Mouse (Mus musculus): Measurements from ENCODE around the gene Pnliprp2. TPM values are rescaled to one million over a fixed set of nuclear protein-coding genes. Genes with fewer than 3 reads are reported as not detected.
A peak's percentile ranks its signal among the peaks of the same experiment; 100 is the strongest.

Gene Pnliprp2
- polyA plus RNA-seq, 1 experiment from 2014 or later, result not detected

DNA sequence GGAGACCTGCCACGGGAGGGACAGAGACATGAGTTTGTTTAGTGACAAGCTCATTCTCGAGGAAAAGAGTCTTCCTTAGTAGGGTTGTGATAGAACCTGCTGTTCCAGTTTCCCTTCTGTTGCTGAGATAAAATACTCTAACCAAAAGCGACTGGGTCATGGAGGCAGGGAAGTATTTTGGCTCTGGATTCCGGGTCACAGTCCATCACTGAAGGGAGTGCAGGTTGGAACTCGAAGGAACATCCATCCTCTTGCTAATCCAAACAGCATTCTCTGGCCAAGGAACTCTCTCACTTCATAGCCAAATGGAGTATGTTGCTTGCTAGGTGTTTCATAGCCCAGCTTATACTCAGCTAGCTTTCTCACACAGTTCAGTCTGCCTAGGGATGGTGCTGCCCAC lies 16.9 kb downstream of the Pnliprp2 start:
- ATAC-seq (ENCODE audit: low read depth), result no peak
- H3K9me3 ChIP-seq (ENCODE audit: control insufficient read depth, low read length), result no peaks in the 10 kb centered on the region
- H3K36me3 ChIP-seq (ENCODE audit: control insufficient read depth, insufficient read depth, low read length), result no peaks in the 10 kb centered on the region
- no peak overlapping the region for H3K4me2 ChIP-seq (ENCODE audit: low read depth, low read length)
- no peaks in the 10 kb centered on the region for H3K27me3 ChIP-seq (ENCODE audit: control insufficient read depth, insufficient read depth, low read length)
- H3K4me1 ChIP-seq (ENCODE audit: control insufficient read depth, insufficient read depth, low read length), result peaks cover 2% of the 10 kb centered on the region; the same call in 1 of the 2 replicates
- 78% methylated on average over 5 of the region's 5 CpGs for WGBS
- H3K9ac ChIP-seq (replicated peaks; ENCODE audit: low read depth, low read length), result no peak overlapping the region
- H3K4me3 ChIP-seq (ENCODE audit: low read depth, low read length), result no peak overlapping the region
- no peak overlapping the region for H3K27ac ChIP-seq (ENCODE audit: low read depth, low read length)

- Histone ChIP-seq H3K36me3 (ENCODE audit: control insufficient read depth, insufficient read depth, low read length) (no peaks in the 10 kb centered on the region), H3K27me3 (ENCODE audit: control insufficient read depth, insufficient read depth, low read length) (no peaks in the 10 kb centered on the region), H3K4me2 (ENCODE audit: low read depth, low read length) (no peak overlapping the region), H3K4me1 (ENCODE audit: control insufficient read depth, insufficient read depth, low read length) (peaks cover 5% of the 10 kb centered on the region; the same call in 1 of the 2 replicates), H3K9ac (replicated peaks; ENCODE audit: low read depth, low read length) (no peak overlapping the region), H3K4me3 (ENCODE audit: low read depth, low read length) (no peak overlapping the region), H3K9me3 (ENCODE audit: control insufficient read depth, low read length) (no peaks in the 10 kb centered on the region), H3K27ac (ENCODE audit: low read depth, low read length) (no peak overlapping the region)
- ATAC-seq (ENCODE audit: low read depth), result no peak
- WGBS, result 39% methylated on average over 4 of the region's 4 CpGs
These were observed 22.0 kb downstream of the Pnliprp2 start for GRCm38 (mm10) chr19:58781566-58781965.

- Histone ChIP-seq H3K27ac (ENCODE audit: low read depth, low read length) (no peak overlapping the region), H3K9ac (replicated peaks; ENCODE audit: low read depth, low read length) (no peak overlapping the region), H3K36me3 (ENCODE audit: control insufficient read depth, insufficient read depth, low read length) (no peaks in the 10 kb centered on the region), H3K9me3 (ENCODE audit: control insufficient read depth, low read length) (no peaks in the 10 kb centered on the region), H3K4me1 (ENCODE audit: control insufficient read depth, insufficient read depth, low read length) (peaks cover 5% of the 10 kb centered on the region; the same call in 1 of the 2 replicates), H3K4me2 (ENCODE audit: low read depth, low read length) (no peak overlapping the region), H3K4me3 (ENCODE audit: low read depth, low read length) (no peak overlapping the region), H3K27me3 (ENCODE audit: control insufficient read depth, insufficient read depth, low read length) (no peaks in the 10 kb centered on the region)
- ATAC-seq (ENCODE audit: low read depth), result no peak
- WGBS, result 33% methylated on average over 7 of the region's 7 CpGs
These were observed 24.4 kb downstream of the Pnliprp2 start for GRCm38 (mm10) chr19:58783938-58784337.

DNA sequence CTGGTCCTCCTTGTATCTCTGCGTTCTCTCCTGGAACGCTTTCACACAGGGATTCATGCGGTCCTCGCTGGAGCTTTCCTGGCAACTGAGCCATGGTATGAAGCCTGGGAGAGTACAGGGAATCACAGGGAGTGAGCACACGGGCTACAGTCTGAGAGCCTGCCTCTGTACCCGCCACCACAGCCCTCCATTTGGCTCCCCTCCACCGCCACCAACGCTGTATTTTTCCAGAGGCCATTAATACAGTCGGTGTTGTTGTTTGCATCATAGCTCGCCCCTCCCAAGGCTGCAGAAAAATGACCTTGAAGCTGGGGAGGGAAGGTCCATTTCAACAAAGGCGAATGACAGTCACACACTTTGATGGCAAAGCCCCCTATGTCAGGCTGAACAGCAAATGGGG lies 29.7 kb downstream of the Pnliprp2 start:
- Histone ChIP-seq H3K36me3 (ENCODE audit: control insufficient read depth, insufficient read depth, low read length) (no peaks in the 10 kb centered on the region), H3K4me1 (ENCODE audit: control insufficient read depth, insufficient read depth, low read length) (0 out of 2 replicates have a peak, but pooled peaks cover 5% of the 10 kb centered on the region), H3K4me2 (ENCODE audit: low read depth, low read length) (no peak overlapping the region), H3K9ac (replicated peaks; ENCODE audit: low read depth, low read length) (no peak overlapping the region), H3K27ac (ENCODE audit: low read depth, low read length) (peak overlapping the region; percentile 62; the same call in 1 of the 2 replicates), H3K27me3 (ENCODE audit: control insufficient read depth, insufficient read depth, low read length) (no peaks in the 10 kb centered on the region), H3K9me3 (ENCODE audit: control insufficient read depth, low read length) (no peaks in the 10 kb centered on the region), H3K4me3 (ENCODE audit: low read depth, low read length) (no peak overlapping the region)
- peak; percentile 80 for ATAC-seq (ENCODE audit: low read depth)
- WGBS, result 53% methylated on average over 11 of the region's 11 CpGs

- Histone ChIP-seq H3K9ac (replicated peaks; ENCODE audit: low read depth, low read length) (no peak within 1 kb of the TSS), H3K4me2 (ENCODE audit: low read depth, low read length) (no peak within 1 kb of the TSS), H3K36me3 (ENCODE audit: control insufficient read depth, insufficient read depth, low read length) (peaks cover 6% of the 10 kb centered on the region; the same call in 1 of the 2 replicates), H3K27me3 (ENCODE audit: control insufficient read depth, insufficient read depth, low read length) (no peaks in the 10 kb centered on the region), H3K4me1 (ENCODE audit: control insufficient read depth, insufficient read depth, low read length) (0 out of 2 replicates have a peak, but pooled peaks cover 5% of the 10 kb centered on the region), H3K4me3 (ENCODE audit: low read depth, low read length) (no peak within 1 kb of the TSS), H3K27ac (ENCODE audit: low read depth, low read length) (no peak within 1 kb of the TSS), H3K9me3 (ENCODE audit: control insufficient read depth, low read length) (no peaks in the 10 kb centered on the region)
- WGBS, result 52% methylated on average over 10 of the region's 10 CpGs
- no peak; the same call in 1 of the 2 replicates for ATAC-seq (ENCODE audit: low read depth)
These were observed 34.8 kb downstream of the Pnliprp2 start, which contains the start of gene 1700019N19Rik for GRCm38 (mm10) chr19:58794284-58794683. Gene 1700019N19Rik, minus strand, starts transcription at chr19:58794461.

DNA sequence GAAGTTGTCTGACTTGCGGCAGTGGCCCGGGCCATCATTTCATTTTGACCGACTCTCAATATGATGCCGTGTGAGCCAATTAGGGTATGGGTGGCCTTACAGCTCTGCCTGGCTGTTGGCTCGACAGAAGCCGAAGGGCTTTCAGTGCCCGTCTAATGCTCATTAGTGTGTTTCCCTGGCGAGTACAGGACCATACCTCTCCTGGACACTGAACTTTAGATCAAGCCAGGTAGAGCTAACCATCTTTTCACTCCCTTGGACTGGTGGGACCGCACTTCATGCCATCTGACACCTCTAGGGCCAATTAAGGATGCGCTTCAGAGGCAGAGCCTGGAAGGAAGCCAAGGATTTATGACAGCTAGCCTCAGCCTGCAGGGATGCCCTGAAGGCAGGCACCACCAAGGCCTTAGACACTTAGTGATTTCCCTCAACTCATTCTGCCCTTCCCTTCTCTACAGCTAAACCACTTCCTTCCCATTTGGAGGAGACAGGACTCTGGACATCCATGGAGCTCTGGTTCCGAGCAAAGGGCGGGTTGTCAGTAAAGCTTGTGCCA lies 35.7 kb downstream of the Pnliprp2 start:
- peaks cover 13% of the 10 kb centered on the region; the same call in 1 of the 2 replicates for H3K36me3 ChIP-seq (ENCODE audit: control insufficient read depth, insufficient read depth, low read length)

GRCm38 (mm10) chr19:58805191-58805779 lies 45.8 kb downstream of the Pnliprp2 start:
- ATAC-seq (ENCODE audit: low read depth), result no peak
- no peak overlapping the region for H3K4me2 ChIP-seq (ENCODE audit: low read depth, low read length)
- no peak overlapping the region for H3K27ac ChIP-seq (ENCODE audit: low read depth, low read length)
- H3K36me3 ChIP-seq (ENCODE audit: control insufficient read depth, insufficient read depth, low read length), result 0 out of 2 replicates have a peak, but pooled peaks cover 10% of the 10 kb centered on the region
- H3K9me3 ChIP-seq (ENCODE audit: control insufficient read depth, low read length), result no peaks in the 10 kb centered on the region
- no peak overlapping the region for H3K4me3 ChIP-seq (ENCODE audit: low read depth, low read length)
- H3K9ac ChIP-seq (replicated peaks; ENCODE audit: low read depth, low read length), result no peak overlapping the region
- 88% methylated on average over 9 of the region's 9 CpGs for WGBS
- no peaks in the 10 kb centered on the region for H3K27me3 ChIP-seq (ENCODE audit: control insufficient read depth, insufficient read depth, low read length)
- no peaks in the 10 kb centered on the region for H3K4me1 ChIP-seq (ENCODE audit: control insufficient read depth, insufficient read depth, low read length)

More for the DNA sequence above, 35.7 kb downstream of the Pnliprp2 start:
- H3K9me3 ChIP-seq (ENCODE audit: control insufficient read depth, low read length), result no peaks in the 10 kb centered on the region
- H3K27me3 ChIP-seq (ENCODE audit: control insufficient read depth, insufficient read depth, low read length), result no peaks in the 10 kb centered on the region
- WGBS, result 57% methylated on average over 12 of the region's 12 CpGs
- H3K4me3 ChIP-seq (ENCODE audit: low read depth, low read length), result no peak overlapping the region
- no peak overlapping the region for H3K4me2 ChIP-seq (ENCODE audit: low read depth, low read length)
- 0 out of 2 replicates have a peak, but pooled peaks have one; percentile 28 for ATAC-seq (ENCODE audit: low read depth)
- no peak overlapping the region for H3K27ac ChIP-seq (ENCODE audit: low read depth, low read length)
- no peak overlapping the region for H3K9ac ChIP-seq (replicated peaks; ENCODE audit: low read depth, low read length)
- H3K4me1 ChIP-seq (ENCODE audit: control insufficient read depth, insufficient read depth, low read length), result 0 out of 2 replicates have a peak, but pooled peaks cover 4% of the 10 kb centered on the region

DNA sequence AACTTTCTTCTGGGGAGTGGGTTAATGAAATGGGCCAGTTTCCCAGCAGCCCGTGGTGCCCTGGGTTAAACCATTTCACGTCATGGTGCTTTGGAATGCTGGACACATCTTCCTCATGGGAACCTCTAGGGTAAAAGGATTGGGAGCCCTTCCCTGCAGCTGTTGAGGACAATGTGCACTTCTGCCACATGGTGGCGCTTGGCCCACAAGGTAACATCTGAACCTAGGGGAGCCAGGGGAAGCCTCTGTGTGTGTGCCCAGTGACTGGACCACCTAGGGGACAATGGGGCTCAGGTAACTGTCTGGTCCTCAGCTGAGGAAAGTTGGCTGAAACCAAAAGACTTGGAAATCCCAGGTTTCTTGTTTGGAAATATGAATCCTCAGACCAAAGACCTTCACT lies 46.8 kb downstream of the Pnliprp2 start:
- Histone ChIP-seq H3K4me1 (ENCODE audit: control insufficient read depth, insufficient read depth, low read length) (no peaks in the 10 kb centered on the region), H3K4me2 (ENCODE audit: low read depth, low read length) (no peak overlapping the region), H3K9me3 (ENCODE audit: control insufficient read depth, low read length) (no peaks in the 10 kb centered on the region), H3K36me3 (ENCODE audit: control insufficient read depth, insufficient read depth, low read length) (0 out of 2 replicates have a peak, but pooled peaks cover 6% of the 10 kb centered on the region), H3K27ac (ENCODE audit: low read depth, low read length) (no peak overlapping the region), H3K27me3 (ENCODE audit: control insufficient read depth, insufficient read depth, low read length) (no peaks in the 10 kb centered on the region), H3K4me3 (ENCODE audit: low read depth, low read length) (no peak overlapping the region), H3K9ac (replicated peaks; ENCODE audit: low read depth, low read length) (no peak overlapping the region)
- ATAC-seq (ENCODE audit: low read depth), result peak; percentile 69; the same call in 1 of the 2 replicates
- 4% methylated on average over 3 of the region's 3 CpGs for WGBS

GRCm38 (mm10) chr19:58808864-58809263 lies 49.3 kb downstream of the Pnliprp2 start:
- no peak overlapping the region for H3K27ac ChIP-seq (ENCODE audit: low read depth, low read length)
- WGBS, result 79% methylated on average over 6 of the region's 6 CpGs
- no peak overlapping the region for H3K4me2 ChIP-seq (ENCODE audit: low read depth, low read length)
- no peaks in the 10 kb centered on the region for H3K4me1 ChIP-seq (ENCODE audit: control insufficient read depth, insufficient read depth, low read length)
- H3K27me3 ChIP-seq (ENCODE audit: control insufficient read depth, insufficient read depth, low read length), result no peaks in the 10 kb centered on the region
- no peak overlapping the region for H3K4me3 ChIP-seq (ENCODE audit: low read depth, low read length)
- H3K9ac ChIP-seq (replicated peaks; ENCODE audit: low read depth, low read length), result no peak overlapping the region
- no peaks in the 10 kb centered on the region for H3K9me3 ChIP-seq (ENCODE audit: control insufficient read depth, low read length)
- no peaks in the 10 kb centered on the region for H3K36me3 ChIP-seq (ENCODE audit: control insufficient read depth, insufficient read depth, low read length)
- ATAC-seq (ENCODE audit: low read depth), result no peak
